In genomic region chr19:32905901-32906431, GRCm38 (mm10) we compare ENCODE assay signal across 9 mouse cellular contexts.
DNase-seq lines count a peak whose midpoint lies in the region; ATAC-seq lines count a peak whose summit lies in the region.
"Had no signal": no experiment of that assay in that cellular context is flagged by ENCODE, and none has a peak within 500 bp of the region (broad histone marks: within the 10 kb centered on the region; RNA-seq: fewer than 3 reads in every experiment).

No protein-coding gene starts in this region.

- no peaks in the 10 kb centered on the region for H3K9me3 ChIP-seq in liver, embryonic 15.5 days (replicated peaks)
- H3K9me3 ChIP-seq: neural tube, embryonic 12.5 days had no signal

- DNase-seq in kidney, adult 9 months: peak; percentile 18
- DNase-seq in kidney, adult 18-20 months: no peak
- peak; percentile 24 for DNase-seq in telencephalon, adult 2 months (ENCODE audit: low read depth, low spot score)
- DNase-seq in MN1 (ENCODE audit: low spot score): no peak
- DNase-seq in urinary bladder, postnatal 25 days (ENCODE audit: low spot score): no peak
- DNase-seq in right cerebral cortex, adult 18-20 months: no peak

- H3K9ac ChIP-seq in liver, embryonic 15.5 days: no peak overlapping the region
- H3K9ac ChIP-seq: neural tube, embryonic 12.5 days had no signal

- H3K4me1 ChIP-seq in liver, embryonic 15.5 days (replicated peaks): peaks cover 21% of the 10 kb centered on the region
- H3K4me1 ChIP-seq: neural tube, embryonic 12.5 days had no signal

- peak overlapping the region; percentile 38 for H3K4me2 ChIP-seq in liver, embryonic 15.5 days
- H3K4me2 ChIP-seq: neural tube, embryonic 12.5 days had no signal

- no peaks in the 10 kb centered on the region for H3K27me3 ChIP-seq in liver, embryonic 15.5 days
- H3K27me3 ChIP-seq: neural tube, embryonic 12.5 days had no signal

- no peak overlapping the region for H3K4me3 ChIP-seq in liver, embryonic 15.5 days (replicated peaks)
- H3K4me3 ChIP-seq: neural tube, embryonic 12.5 days had no signal

- H3K27ac ChIP-seq in liver, embryonic 15.5 days (replicated peaks): peak overlapping the region; percentile 41; the same call in 1 of the 2 replicates
- H3K27ac ChIP-seq: neural tube, embryonic 12.5 days had no signal

- H3K36me3 ChIP-seq in liver, embryonic 15.5 days (replicated peaks): no peaks in the 10 kb centered on the region
- H3K36me3 ChIP-seq: neural tube, embryonic 12.5 days had no signal

- ATAC-seq in erythroid progenitor cell, adult 5-6 weeks (replicated peaks; ENCODE audit: low FRiP score, poor library complexity, severe bottlenecking): 0 out of 2 replicates have a peak, but pooled peaks have one; percentile 42
- ATAC-seq in liver, embryonic 15.5 days (ENCODE audit: insufficient read depth): no peak

- WGBS in liver, embryonic 15.5 days (ENCODE audit: insufficient replicate concordance): 5% methylated on average over 8 of the region's 8 CpGs

Comparison
In these comparisons a context has a peak if more than half of its experiments do, and no peak if none do; other contexts are left out.
1. DNase-seq: peak in kidney, adult 9 months (single experiment) and telencephalon, adult 2 months (single experiment); none in kidney, adult 18-20 months (single experiment), MN1 (single experiment), urinary bladder, postnatal 25 days (single experiment) and right cerebral cortex, adult 18-20 months (single experiment).